Mouse (Mus musculus) liver, postnatal 0 days (tissue): Measurements from ENCODE around the gene Wbp1l.

Source experiments
- CTCF ChIP-seq: sonication (generic); IDR thresholded peaks from 2 replicates; pipeline ENCODE4 v1.5.1; 2016; ENCODE audit warnings: antibody characterized with exemption, low read depth
- EP300 ChIP-seq: IDR thresholded peaks from 2 replicates; pipeline ENCODE4 v1.6.1; 2016; ENCODE audit warnings: antibody characterized with exemption, low read depth, mild to moderate bottlenecking

DNA sequence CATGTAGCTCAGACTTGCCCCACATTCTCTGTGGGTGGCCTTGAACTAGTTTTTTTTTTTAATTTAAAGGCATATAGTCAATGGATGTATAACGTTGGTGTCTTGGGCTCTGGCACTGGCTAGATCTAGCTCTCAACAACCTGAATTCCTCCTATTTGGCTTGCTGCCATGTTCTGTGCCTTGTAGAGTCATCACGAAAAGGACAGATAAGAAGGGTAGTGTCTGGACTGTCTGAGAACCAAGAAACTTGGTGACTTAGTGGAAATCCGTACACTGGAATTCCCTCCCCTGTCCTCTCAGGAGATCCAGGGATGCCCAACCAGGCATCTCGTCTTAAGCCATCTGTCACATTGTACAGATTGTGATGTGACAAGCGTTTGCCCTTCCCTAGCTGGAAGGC lies 54.3 kb downstream of the Wbp1l start:
- TF ChIP-seq CTCF (no peak), EP300 (no peak)
